Mouse (Mus musculus): Measurements from ENCODE around the gene Lsamp.

- no peak for TF ChIP-seq EP300 (IDR thresholded peaks at IDR 0.05; ENCODE audit: low read depth)
- no peak for TF ChIP-seq CTCF (IDR thresholded peaks at IDR 0.05; ENCODE audit: low read depth)
Measured at GRCm38 (mm10) chr16:41903654-41904053, 1919.5 kb downstream of the Lsamp start.
